Mouse (Mus musculus): ENCODE measurements around the gene Ppp1r14a.

The Ppp1r14a gene

DNA sequence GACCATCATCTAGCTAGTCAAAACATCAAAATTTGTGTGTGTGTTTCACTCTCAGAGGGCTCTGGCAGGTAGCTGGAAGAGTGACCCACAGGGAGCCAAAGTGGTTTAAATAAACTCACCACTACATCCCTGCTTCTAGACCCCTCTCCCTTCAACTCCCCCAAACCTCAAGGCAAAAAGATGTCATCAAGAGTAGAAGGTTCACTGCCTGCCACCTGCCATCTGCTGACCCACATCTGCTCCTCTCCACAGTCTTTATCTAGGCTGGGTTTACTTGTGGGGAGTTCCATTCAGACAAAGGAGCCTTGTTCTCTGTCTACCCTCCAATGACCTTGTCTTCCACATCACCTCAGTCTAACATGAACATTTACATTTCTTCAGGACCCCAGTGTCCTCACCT lies 9.8 kb upstream of the Ppp1r14a start:
- DNase-seq (ENCODE audit: extremely low read depth, low read depth, low spot score) = no peak

DNA sequence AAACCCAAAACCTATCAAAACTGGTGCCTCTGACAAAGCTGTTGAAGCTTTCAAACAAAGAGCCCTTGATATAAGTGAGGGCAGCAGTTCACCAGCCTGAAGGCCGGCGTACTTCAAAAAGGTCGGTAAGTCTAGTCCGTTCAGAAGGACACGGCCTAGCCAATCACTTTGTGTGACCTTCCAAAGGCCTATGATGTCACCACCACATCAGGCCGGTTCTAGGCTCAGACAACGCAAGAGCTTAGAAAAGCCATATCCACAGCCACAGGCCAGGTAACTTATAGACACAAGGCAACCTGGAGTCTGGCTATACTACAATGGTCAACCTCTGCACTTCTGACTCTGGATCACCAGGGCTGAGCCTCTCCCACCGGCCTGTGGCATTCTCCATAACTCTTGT lies 9.2 kb upstream of the Ppp1r14a start:
- DNase-seq (ENCODE audit: extremely low read depth, low read depth, low spot score) = peak; percentile 42

DNA sequence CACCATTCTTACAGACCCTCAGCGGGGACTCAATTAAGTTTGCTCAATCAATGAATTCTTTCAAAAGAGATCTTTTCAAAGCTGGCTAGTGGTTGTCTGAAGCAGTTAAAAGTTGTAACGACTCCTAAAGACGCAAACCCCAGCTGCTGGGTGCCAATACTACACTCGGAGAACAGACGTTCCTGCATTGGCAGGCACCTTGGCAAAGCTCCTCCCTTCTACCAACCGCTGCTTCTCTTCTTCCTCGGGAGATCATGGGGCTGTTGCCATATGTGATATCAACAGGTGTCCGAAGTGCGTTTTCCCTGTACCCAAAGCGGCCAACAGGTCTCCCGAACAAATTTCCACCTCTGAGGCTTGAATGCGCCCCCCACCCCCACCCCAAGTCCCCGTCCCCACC lies 8.3 kb upstream of the Ppp1r14a start:
- DNase-seq (ENCODE audit: extremely low read depth, low read depth, low spot score) = no peak

DNA sequence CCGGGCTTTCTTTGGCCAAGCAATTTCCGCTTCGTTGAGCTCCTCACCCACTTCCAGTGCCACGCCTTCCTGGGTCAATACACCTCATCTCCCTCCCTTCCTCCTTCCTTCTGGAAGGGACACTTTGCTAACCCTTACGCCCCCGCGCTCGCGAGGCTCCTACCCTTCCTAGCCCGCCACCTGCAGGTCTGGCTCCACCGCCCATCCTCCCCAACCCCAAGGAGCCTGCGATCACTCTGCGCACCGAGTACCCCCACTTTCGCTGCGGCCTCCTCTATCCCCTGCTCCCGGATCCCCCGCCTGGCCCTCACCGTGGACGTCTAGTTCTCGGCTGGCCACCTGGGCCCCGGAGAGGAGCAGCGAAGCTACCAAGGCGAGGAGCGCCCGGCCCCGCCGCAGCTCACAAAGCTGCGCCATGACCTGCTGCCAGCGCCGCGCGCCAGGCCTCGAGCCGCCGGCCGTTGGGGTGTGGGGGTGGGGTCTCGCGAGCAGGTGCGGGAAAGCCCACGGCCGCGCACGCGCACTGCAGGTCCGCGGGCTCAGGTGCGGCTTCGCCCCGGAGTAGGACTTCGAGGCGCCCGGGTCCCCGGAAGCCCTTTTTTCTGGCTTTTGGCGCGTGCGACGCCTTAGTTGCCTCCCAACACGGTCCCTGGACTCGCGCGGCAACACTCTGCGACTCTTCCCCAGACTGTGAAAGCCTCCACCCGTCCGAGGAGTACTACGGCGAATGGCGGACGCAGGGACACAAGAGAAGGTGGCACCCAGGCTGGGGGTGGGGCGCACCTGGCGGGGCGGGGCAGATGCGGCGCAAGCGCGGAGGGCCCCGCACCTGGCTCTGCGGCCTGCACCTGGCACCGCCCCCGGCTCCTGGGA lies 7.7 kb upstream of the Ppp1r14a start, which contains the start of gene Spint2:
Gene Spint2 (minus strand): TSS at position 712 of the 873 bp plus-strand sequence.
- DNase-seq (ENCODE audit: extremely low read depth, low read depth, low spot score) = no peak

DNA sequence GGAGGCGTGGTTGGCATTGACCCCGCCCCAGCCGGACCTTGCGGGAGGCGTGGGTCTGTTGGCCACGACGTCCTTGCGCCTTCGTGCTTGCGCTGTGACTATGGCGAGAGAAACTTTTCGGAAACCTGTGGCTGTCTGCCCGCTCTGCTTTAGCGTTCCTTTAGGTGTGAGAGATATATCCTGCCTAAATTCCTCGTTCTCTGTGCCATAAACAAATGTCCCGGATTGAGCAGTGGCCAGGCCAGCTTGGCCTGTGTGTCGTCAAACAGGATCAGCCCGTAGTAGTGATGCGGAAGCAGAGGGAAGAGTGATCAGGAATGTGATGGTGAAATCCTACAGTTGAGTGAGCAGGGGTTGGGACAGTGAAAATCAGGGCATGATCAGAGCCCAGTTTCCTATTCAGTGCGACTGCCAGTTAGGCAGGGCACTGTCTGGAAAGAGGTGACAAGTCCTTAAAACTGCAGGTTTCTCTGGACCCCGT lies 7.0 kb upstream of the Ppp1r14a start:
- peak; percentile 40 for DNase-seq (ENCODE audit: extremely low read depth, low read depth, low spot score)

DNA sequence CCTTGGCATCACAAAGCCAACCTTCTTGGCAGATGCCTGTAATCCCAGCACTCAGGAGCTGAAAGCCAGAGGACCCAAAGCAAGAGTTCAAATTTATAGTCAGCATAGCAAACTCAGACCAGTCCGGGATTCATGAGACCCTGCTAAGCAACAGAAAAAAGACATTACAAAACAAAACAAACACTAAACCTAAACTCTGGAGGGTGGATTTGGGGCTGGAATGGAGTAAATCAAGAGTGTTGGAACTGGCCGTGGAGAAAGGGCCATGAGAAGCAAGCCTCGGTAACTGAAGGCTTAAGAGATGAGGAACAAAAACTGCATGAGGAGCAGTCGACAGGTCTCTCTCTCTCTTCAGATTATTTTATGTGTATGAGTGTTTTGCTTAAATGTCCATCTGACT lies 5.2 kb upstream of the Ppp1r14a start:
- no peak for DNase-seq (ENCODE audit: extremely low read depth, low read depth, low spot score)

DNA sequence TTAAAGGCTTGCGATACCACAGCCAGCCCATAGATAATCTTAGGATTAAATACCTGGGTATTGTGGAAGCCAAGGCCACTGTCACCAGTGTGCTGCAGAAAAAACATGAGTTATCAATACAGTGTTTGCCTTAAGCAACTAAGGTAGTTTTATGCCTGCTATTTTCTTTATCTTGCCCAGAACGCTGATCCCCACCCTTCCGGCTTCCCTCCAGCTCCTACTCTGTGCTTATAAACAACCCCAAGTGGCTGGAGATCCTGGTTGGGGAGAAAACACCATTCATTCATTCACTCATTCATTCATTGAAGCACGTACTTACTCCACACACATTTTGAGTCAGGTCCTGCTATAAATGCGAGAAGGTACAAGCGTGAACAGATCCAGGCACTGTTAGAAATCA lies 4.6 kb upstream of the Ppp1r14a start:
- no peak for DNase-seq (ENCODE audit: extremely low read depth, low read depth, low spot score)

DNA sequence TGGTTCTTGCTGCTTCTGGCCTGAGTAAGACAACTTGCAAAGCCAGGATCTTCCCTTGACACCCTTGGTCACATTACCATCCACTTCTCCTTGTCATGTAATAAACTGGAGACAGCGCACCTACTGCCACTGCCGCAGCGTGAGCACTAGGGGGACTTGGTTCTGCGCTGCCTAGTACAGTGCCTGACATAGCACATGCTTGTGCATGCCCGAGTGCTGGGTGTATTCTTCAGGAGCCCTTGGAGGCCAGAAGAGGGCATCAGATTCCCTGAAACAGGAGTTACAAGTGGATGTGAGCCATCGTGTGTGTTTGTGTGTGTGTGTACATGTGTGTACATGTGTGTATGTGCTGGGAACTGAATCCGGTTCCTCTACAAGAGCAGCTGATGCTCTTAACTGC lies 1.6 kb upstream of the Ppp1r14a start:
- no peak for DNase-seq (ENCODE audit: extremely low read depth, low read depth, low spot score)

DNA sequence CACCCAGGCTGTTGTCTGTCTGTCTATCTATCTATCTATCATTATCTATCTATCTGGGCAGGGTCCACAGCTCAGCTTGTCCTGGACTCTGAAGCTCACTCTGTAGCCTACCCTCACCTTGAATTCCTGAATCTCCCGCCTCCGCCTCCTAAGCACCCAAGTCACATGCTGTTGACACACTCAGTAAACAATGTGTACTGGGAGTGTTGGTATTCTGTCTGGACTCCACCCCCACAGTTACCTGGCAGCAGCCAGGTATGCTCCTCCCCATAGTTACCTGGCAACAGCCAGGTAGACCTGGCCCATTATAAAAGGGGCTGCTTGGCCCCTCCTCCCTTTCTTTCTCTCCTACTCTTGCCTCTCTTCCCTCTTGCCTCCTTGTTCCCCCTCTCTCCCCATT lies 1.0 kb upstream of the Ppp1r14a start:
- DNase-seq (ENCODE audit: extremely low read depth, low read depth, low spot score) = no peak

DNA sequence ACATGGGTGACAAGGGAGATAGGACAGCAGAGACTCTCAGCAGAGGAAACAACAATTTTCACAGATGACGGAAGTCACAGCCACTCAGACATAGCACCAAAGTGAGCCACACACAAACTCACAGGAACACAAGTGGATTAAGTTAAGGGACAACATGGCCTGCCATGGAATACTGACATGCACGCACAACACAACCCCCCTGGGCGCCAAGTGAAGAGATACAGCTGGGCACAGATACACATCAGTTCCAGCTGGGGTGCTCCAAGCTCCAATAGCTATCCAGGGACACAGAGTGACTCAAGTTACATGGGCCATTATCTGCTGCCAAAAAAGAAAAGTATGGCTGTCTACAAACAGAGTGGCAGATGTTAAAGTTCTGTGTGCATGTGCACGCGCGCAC lies 748 bp downstream of the Ppp1r14a start:
- DNase-seq (ENCODE audit: extremely low read depth, low read depth, low spot score) = no peak

DNA sequence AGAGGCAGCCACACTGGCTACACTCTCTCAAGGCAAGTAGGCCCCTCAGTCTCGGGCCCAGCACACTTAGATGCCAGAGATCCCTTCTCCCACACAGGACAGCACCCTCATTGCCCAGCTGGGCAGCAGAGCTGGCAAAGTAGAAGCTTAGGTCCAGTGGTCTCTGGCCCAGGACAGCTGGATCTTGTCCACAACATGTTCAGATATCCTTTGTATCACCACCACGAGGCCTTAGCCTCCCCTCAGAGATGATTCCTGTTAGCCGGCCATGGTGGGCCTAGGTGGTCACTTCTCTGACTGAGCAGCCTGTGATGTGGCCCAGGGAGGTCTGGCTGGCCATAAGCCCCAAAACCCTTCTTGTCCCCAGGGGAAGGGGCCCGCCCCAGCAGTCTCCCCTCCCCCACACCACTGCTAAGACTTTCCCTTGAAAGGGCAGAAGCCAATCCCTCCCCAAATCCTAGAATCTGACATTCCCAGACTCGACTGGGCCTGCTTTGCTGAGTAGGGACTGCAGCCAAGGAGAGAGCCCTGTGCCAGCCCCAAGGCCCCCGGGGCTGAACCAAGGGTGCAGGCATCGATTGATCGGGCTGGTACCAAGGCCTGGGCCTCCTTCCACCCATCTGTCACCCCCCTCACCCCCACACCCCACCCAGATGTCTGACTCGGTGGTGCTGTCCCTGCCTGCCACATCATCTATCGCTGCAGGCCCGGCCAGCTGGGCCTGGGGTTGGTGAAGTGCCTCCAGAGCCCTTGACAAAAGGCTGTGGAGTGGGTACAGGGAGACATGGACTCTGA lies 1.8 kb downstream of the Ppp1r14a start:
- DNase-seq (ENCODE audit: extremely low read depth, low read depth, low spot score) = no peak

DNA sequence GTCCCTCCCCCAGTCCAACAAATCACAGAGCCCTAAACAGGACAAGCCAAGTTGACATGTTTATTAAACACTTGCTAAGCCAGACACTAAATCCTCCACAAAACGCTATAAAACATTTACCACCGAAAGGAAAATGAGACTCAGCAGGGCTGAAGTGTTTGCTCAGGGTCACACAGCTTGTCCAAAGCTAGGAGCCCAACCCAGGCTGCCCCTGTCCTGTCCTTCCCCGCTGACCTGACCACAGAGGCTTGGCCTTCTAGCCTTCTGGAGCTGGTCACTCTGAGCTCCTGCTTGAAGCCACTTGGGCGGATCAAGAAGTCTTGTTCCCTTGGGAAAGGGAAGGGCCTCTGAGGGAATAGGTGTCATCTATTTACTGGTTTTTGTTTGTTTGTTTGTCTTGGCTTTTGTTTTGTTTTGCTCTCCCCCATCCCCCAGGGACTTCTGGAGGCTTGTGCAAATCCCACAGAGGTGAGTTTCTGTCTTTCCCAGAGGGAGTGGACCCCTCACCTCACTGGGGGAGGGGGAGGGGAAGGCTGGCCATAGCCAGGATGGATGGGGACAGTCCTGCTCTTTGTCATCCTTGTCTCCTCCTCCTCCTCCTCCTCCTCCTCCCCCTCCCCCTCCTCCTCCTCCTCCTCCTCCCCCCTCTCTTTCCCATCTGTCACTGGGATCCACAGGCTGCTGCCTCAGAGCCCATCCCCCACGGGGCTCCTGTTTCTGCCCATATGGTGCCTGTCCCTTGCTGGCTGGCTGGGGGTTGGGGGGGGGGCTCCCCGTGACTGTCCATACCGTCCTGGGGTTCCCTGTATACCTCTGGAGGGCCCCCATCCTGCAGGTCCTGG lies 2.7 kb downstream of the Ppp1r14a start:
- no peak for DNase-seq (ENCODE audit: extremely low read depth, low read depth, low spot score)

DNA sequence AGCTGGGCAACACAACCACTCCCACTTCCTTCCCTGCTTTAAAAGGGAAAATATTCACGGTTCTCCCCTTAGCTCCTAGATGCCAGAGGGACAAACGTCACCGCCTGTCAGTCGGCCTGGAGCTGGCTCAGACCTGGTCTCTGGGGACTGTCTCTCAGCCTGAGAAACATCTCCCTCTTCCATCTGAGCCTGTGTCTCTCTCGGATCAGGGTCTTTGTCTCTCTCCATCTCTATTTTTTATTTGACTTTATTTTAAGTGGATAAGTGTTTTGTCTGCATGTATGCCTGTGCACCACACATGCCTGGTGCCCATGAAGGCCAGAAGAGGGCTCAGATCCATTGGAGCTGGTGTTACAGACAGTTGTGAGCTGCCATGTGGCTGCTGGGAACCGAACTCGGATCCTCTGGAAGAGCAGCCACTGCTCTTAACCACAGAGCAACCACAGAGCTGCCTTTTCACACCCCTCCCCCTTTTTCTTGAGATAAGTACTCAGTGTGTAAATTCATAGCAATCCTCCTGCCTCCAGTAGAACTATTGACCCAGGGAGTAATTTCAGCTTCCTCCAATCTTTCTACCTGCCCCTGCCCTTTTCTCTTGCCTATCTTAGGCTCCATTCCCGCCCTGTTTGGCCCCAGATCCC lies 3.5 kb downstream of the Ppp1r14a start:
- no peak for DNase-seq (ENCODE audit: extremely low read depth, low read depth, low spot score)

DNA sequence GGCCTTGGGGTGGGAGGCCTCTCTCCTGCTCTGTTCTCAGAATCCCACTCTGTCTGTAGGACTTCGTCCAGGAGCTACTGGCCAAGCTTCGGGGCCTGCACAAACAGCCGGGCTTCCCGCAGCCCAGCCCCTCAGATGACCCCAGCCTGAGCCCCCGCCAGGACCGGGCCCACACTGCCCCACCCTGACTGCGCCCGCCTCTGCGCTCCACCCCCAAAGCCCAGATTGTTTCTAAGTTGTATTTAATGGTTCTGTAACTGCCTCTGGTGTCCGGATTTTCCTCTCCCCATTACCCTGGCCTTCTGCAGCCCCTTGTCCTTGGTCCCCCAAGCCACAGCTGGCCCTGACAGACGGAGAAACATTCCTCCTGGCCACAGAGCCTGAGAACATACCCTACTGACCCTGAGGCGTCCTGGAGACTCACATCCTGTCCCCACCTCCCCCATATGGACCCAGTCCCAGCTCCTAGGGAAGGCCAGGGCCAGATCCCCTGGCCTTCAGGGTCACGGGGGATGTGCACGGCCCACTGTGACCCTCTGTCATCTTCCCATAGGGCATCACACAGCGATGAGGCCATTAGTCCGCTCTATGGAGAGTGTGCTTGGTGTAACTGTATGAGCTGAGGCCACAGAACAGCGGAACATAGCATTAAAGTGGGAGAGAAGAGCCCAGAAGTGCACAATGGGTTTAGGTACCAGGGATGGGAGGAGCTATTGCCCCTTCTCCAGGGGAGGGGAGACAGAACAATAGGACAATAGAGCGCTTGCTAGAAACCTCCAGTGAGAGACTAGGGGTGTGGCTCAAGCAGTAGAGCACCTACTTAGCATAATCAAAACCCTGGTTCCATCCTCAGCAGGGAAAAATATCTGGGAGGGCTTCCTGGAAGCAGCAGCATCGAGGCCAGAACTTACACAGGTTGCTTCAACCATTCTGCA lies 4.3 kb downstream of the Ppp1r14a start:
- DNase-seq (ENCODE audit: extremely low read depth, low read depth, low spot score) = no peak

DNA sequence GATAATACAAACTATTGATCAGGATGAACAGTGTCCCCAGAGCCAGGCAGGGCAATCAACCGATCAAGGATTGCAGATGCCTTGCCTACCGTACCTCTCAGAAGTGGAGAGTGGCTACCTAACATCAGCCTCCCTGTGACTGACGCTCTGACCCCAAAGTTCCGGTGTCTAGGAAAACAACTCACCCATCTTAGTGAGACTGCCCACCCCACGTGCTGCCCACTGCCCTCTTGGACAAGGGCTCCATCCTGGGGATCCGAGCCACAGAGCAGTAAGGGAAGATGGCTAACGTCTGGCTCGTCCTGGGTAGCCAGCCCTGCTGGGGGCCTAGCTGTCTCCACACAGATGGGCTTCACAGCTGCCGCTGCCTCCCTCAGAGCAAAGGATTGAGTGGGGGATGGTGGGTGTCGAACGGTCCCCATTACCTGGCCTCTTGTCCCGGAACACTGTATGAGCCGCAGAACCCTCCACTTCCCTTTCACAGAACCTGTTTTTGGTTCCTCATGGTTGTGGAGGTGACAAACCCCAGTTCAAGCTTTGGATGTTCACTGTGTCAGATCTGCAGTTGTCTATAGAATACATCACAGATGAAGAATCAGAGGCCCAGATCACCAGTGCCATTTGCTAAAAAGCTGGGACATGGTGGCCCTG lies 5.1 kb downstream of the Ppp1r14a start:
- no peak for DNase-seq (ENCODE audit: extremely low read depth, low read depth, low spot score)

DNA sequence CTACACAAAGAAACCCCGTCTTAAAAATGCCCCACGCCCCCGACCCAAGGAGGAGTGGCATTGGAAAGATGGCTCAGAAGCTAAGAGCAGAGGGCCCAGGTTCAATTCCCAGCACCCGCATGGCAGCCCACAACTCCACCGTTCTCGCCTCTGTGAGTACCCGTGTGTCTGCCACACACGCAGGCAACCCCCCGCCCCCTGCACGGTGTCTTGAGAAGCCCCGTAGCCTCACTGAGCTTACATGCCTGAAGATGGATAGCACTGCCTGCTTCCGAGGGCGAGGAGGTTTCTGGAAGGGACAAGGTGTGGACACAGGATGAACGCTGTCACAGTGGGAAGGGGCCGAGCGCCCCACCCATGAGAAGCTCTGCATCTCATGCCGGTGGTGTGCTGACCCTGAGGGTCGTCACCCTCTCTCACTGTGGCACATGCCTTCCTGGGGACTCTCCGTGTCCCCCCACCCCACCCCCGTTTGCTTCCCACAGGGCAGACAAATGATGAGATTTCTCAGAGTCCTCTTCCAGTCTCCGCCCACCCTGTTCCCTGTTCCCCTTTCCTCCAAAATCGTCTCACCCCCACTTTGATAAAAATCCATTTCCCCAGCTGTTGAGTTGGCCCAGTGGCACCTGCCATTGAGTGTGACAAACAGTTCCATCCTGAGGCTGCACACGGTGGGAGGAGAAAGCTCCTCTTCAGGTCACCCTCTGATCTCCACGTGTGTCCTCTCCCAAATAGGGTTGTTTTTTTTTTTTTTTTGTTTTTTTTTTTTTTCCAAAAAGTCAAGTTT lies 6.9 kb downstream of the Ppp1r14a start:
- DNase-seq (ENCODE audit: extremely low read depth, low read depth, low spot score) = no peak

DNA sequence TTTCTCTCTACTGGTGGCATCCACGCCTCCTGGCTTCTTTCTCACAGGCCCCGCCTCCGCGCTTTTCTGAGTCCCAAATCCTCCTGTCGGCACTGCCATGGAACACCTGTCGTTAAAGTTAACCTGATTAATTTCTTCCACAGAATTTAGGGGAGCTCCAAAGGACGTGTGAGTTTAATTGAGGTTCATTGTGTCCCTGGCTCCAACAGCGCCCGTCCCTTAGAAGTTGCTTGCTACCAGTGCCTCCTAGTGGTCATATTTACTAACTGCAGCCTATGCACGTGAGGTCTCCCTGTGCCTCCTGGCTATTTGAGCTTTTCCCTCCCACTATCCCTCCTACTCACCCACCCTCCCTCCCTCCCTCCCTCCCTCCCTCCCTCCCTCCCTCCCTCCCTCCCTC lies 7.9 kb downstream of the Ppp1r14a start:
- DNase-seq (ENCODE audit: extremely low read depth, low read depth, low spot score) = no peak

DNA sequence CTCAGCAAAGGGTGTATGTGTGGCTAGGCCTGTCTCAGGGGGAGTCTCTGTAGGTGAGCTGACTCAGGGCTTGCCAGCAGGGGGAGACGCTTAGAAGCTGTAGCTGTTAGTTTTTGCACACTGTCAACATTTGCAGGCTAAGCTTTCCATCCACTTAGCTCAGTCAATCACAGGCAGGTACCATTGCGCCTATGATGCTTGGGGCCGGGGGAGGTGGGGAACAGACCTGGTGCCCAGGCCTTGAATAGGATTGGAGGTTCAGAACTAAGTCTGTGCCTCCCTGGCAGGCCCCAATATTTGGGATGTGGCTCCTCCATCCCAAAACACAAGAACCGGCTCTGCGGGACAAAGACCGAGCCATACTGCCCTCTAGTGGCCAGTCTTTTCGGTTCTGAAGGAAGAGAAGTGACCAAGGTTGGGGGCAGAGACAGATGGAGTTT lies 12.0 kb downstream of the Ppp1r14a start:
- no peak for DNase-seq (ENCODE audit: extremely low read depth, low read depth, low spot score)
